Mouse (Mus musculus) cerebellum, adult 2 months (tissue): ENCODE measurements around the gene Ccdc124.

Source experiments
- CTCF ChIP-seq: fragments of 200-500 bp; IDR thresholded peaks from 2 replicates; pipeline ENCODE4 v1.5.1; 2011; ENCODE audit warnings: low read depth, mild to moderate bottlenecking, control low read depth, low read length, moderate library complexity, borderline replicate concordance; ENCODE audit not compliant: insufficient read depth
- POLR2A ChIP-seq: fragments of 200-500 bp; IDR thresholded peaks from 2 replicates; pipeline ENCODE4 v1.6.1; 2011; ENCODE audit warnings: low read length, control low read depth, borderline replicate concordance; ENCODE audit not compliant: insufficient read depth

DNA sequence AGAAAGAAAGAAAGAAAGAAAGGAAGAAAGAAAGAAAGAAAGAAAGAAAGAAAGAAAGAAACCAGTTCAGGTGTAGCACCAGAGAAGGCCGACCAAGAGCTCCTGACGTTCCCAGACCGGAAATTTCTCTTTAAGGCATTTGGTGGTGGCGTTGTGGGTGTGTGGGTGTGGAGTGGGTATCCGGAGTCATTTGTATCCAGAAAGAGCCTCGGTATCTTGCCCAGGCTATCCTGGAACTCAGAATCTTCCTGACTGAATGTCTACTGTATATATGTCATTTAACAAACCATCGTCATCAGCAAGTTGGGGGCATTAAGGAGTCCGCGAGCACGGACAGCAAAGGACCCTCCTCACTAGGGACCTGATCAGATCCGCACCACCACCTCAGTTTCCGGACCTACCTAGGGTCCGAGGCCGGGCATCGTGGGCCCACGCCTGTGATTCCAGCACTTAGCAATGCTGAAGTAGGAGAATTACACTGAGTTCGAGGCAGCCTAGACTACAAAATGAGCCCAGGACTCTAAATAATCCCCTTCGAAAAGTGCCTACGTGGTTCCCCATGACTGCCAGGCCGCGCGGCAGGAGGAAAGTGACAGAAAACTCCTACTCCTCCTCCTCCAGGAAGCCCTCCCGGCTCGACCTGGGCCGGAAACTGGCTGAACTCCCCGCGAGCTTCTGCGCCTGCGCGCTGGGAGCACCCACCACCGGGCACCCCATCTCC lies 932 bp downstream of the Ccdc124 start:
- TF ChIP-seq CTCF (no peak), POLR2A (no peak)
